Mouse (Mus musculus) E14TG2a.4 (cell line): ENCODE data around the gene Mettl21a.

Source experiments
- CTCF ChIP-seq: conservative IDR thresholded peaks from 2 replicates; pipeline ENCODE4 v1.5.1; 2014; ENCODE audit warnings: low read length
- NANOG ChIP-seq: IDR thresholded peaks from 2 replicates; pipeline ENCODE4 v1.6.1; 2014; ENCODE audit warnings: borderline replicate concordance, low read length, mixed read lengths

DNA sequence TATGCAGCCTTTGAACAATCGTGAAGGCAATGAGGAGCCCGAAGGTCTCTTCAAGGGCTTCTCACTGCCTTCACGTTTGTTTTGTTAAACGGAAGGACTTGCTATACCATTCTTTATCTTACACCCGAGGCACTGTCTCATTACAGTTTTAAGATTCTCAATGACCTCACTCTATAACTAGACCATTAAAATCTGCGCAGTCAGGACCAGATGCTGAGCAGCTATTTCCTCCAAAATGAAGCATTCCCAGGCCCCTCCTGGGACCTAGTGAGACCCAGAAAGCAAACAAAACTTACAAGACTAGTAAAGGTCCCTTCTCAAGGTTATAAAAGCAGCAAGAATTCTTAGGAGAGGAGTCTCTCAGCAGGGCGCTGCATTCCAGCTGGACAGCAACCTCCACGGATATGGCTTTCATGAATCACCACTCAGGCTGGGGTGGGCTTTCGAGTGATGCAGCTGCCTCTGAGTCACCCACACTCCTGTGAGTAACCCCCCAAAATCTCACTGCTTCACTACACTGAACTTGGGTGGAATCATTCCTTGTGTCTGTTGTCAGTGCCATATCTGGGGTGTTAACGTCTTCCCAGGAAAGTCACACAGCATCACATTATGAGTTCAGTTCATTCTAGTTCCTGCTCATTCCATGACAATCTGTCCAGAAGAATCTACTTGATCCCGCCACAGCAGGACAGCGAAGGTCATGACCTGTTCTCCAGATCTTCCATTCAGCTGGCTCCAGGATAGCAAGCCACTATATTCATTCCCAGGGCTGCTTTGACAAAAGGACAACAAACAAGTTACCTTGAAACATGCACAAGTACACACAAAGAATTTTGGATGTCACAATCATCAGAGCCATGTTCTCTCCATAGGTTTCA lies 6.8 kb upstream of the Mettl21a start:
- no peak for TF ChIP-seq CTCF
- no peak; the same call in 1 of the 2 replicates for TF ChIP-seq NANOG
